Mouse (Mus musculus): ENCODE data around the gene Sspo.
A peak's percentile ranks its signal among the peaks of the same experiment; 100 is the strongest.
"Not testable (repeated sequence)": the region's sequence is repeated elsewhere in the genome, so short reads cannot be mapped to it uniquely, and the experiment has no call there.

Sspo gene

GRCm38 (mm10) chr6:48504241-48504854 is 56.3 kb downstream of the Sspo start:
- no peaks in the 10 kb centered on the region for H3K9me3 ChIP-seq (ENCODE audit: low read length)
- TF ChIP-seq POU5F1 (IDR thresholded peaks at IDR 0.05; ENCODE audit: borderline replicate concordance, low read length), result no peak
- TF ChIP-seq CTCF (conservative IDR thresholded peaks at IDR 0.05; ENCODE audit: low read length), result no peak
- TF ChIP-seq NANOG (IDR thresholded peaks at IDR 0.05; ENCODE audit: borderline replicate concordance, low read length), result no peak
- H3K4me3 ChIP-seq (replicated peaks; ENCODE audit: low read length), result peak overlapping the region; percentile 87
- H3K36me3 ChIP-seq (ENCODE audit: insufficient read depth, low read length), result peaks cover 13% of the 10 kb centered on the region
- H3K27me3 ChIP-seq (ENCODE audit: insufficient read depth, low read length), result no peaks in the 10 kb centered on the region
- peaks cover 42% of the 10 kb centered on the region for H3K4me1 ChIP-seq (replicated peaks; ENCODE audit: low read depth, low read length)

- Histone ChIP-seq H3K4me3 (replicated peaks; ENCODE audit: low read length) (no peak overlapping the region), H3K9me3 (ENCODE audit: low read length) (no peaks in the 10 kb centered on the region), H3K27me3 (ENCODE audit: insufficient read depth, low read length) (no peaks in the 10 kb centered on the region), H3K4me1 (replicated peaks; ENCODE audit: low read depth, low read length) (peaks cover 27% of the 10 kb centered on the region), H3K36me3 (ENCODE audit: insufficient read depth, low read length) (peaks cover 43% of the 10 kb centered on the region)
- no peak for TF ChIP-seq CTCF (conservative IDR thresholded peaks at IDR 0.05; ENCODE audit: low read length)
- TF ChIP-seq NANOG (IDR thresholded peaks at IDR 0.05; ENCODE audit: borderline replicate concordance, low read length), result no peak
- TF ChIP-seq POU5F1 (IDR thresholded peaks at IDR 0.05; ENCODE audit: borderline replicate concordance, low read length), result no peak
Observed at GRCm38 (mm10) chr6:48508087-48508486, 60.1 kb downstream of the Sspo start.

GRCm38 (mm10) chr6:48510426-48510825 is 62.4 kb downstream of the Sspo start:
- TF ChIP-seq CTCF (conservative IDR thresholded peaks at IDR 0.05; ENCODE audit: low read length) (no peak), POU5F1 (IDR thresholded peaks at IDR 0.05; ENCODE audit: borderline replicate concordance, low read length) (no peak)
- peaks cover 67% of the 10 kb centered on the region for H3K36me3 ChIP-seq (ENCODE audit: insufficient read depth, low read length)

GRCm38 (mm10) chr6:48511861-48512260 is 63.8 kb downstream of the Sspo start:
- TF ChIP-seq CTCF (conservative IDR thresholded peaks at IDR 0.05; ENCODE audit: low read length), result no peak
- no peak for TF ChIP-seq NANOG (IDR thresholded peaks at IDR 0.05; ENCODE audit: borderline replicate concordance, low read length)
- no peak for TF ChIP-seq POU5F1 (IDR thresholded peaks at IDR 0.05; ENCODE audit: borderline replicate concordance, low read length)
- no peak overlapping the region for H3K4me3 ChIP-seq (replicated peaks; ENCODE audit: low read length)
- H3K9me3 ChIP-seq (ENCODE audit: low read length), result no peaks in the 10 kb centered on the region
- no peaks in the 10 kb centered on the region for H3K27me3 ChIP-seq (ENCODE audit: insufficient read depth, low read length)
- H3K36me3 ChIP-seq (ENCODE audit: insufficient read depth, low read length), result peaks cover 81% of the 10 kb centered on the region
- H3K4me1 ChIP-seq (replicated peaks; ENCODE audit: low read depth, low read length), result peaks cover 11% of the 10 kb centered on the region

More at GRCm38 (mm10) chr6:48510426-48510825, 62.4 kb downstream of the Sspo start:
- Histone ChIP-seq H3K27me3 (ENCODE audit: insufficient read depth, low read length) (no peaks in the 10 kb centered on the region), H3K9me3 (ENCODE audit: low read length) (no peaks in the 10 kb centered on the region), H3K4me3 (replicated peaks; ENCODE audit: low read length) (no peak overlapping the region), H3K4me1 (replicated peaks; ENCODE audit: low read depth, low read length) (peaks cover 19% of the 10 kb centered on the region)

- Histone ChIP-seq H3K36me3 (ENCODE audit: insufficient read depth, low read length) (peaks cover 20% of the 10 kb centered on the region), H3K4me1 (replicated peaks; ENCODE audit: low read depth, low read length) (peaks cover 16% of the 10 kb centered on the region)
- not testable (repeated sequence) for H3K27me3 ChIP-seq (ENCODE audit: insufficient read depth, low read length); H3K9me3 ChIP-seq (ENCODE audit: low read length); H3K4me3 ChIP-seq (replicated peaks; ENCODE audit: low read length)
Observed at GRCm38 (mm10) chr6:48524882-48525281, 76.9 kb downstream of the Sspo start.

GRCm38 (mm10) chr6:48527901-48528300 is 79.9 kb downstream of the Sspo start:
- Histone ChIP-seq H3K9me3 (ENCODE audit: low read length) (no peaks in the 10 kb centered on the region), H3K4me1 (replicated peaks; ENCODE audit: low read depth, low read length) (peaks cover 23% of the 10 kb centered on the region), H3K27me3 (ENCODE audit: insufficient read depth, low read length) (peaks cover 5% of the 10 kb centered on the region), H3K4me3 (replicated peaks; ENCODE audit: low read length) (no peak overlapping the region), H3K36me3 (ENCODE audit: insufficient read depth, low read length) (peaks cover 47% of the 10 kb centered on the region)
- no peak for TF ChIP-seq POU5F1 (IDR thresholded peaks at IDR 0.05; ENCODE audit: borderline replicate concordance, low read length)
- TF ChIP-seq NANOG (IDR thresholded peaks at IDR 0.05; ENCODE audit: borderline replicate concordance, low read length), result no peak
- no peak for TF ChIP-seq CTCF (conservative IDR thresholded peaks at IDR 0.05; ENCODE audit: low read length)

GRCm38 (mm10) chr6:48529261-48529660 is 81.2 kb downstream of the Sspo start:
- H3K27me3 ChIP-seq (ENCODE audit: insufficient read depth, low read length), result peaks cover 8% of the 10 kb centered on the region
- no peaks in the 10 kb centered on the region for H3K9me3 ChIP-seq (ENCODE audit: low read length)
- no peak for TF ChIP-seq NANOG (IDR thresholded peaks at IDR 0.05; ENCODE audit: borderline replicate concordance, low read length)
- TF ChIP-seq CTCF (conservative IDR thresholded peaks at IDR 0.05; ENCODE audit: low read length), result no peak; the same call in 1 of the 2 replicates
- no peak for TF ChIP-seq POU5F1 (IDR thresholded peaks at IDR 0.05; ENCODE audit: borderline replicate concordance, low read length)
- peaks cover 23% of the 10 kb centered on the region for H3K4me1 ChIP-seq (replicated peaks; ENCODE audit: low read depth, low read length)
- peaks cover 48% of the 10 kb centered on the region for H3K36me3 ChIP-seq (ENCODE audit: insufficient read depth, low read length)
- H3K4me3 ChIP-seq (replicated peaks; ENCODE audit: low read length), result peak overlapping the region; percentile 23; the same call in 1 of the 2 replicates

- H3K36me3 ChIP-seq (ENCODE audit: insufficient read depth, low read length), result peaks cover 48% of the 10 kb centered on the region
Observed at GRCm38 (mm10) chr6:48529871-48530440, 81.9 kb downstream of the Sspo start.

GRCm38 (mm10) chr6:48530862-48531261 is 82.8 kb downstream of the Sspo start:
- no peak for TF ChIP-seq CTCF (conservative IDR thresholded peaks at IDR 0.05; ENCODE audit: low read length)
- no peak for TF ChIP-seq NANOG (IDR thresholded peaks at IDR 0.05; ENCODE audit: borderline replicate concordance, low read length)
- no peak for TF ChIP-seq POU5F1 (IDR thresholded peaks at IDR 0.05; ENCODE audit: borderline replicate concordance, low read length)
- Histone ChIP-seq H3K36me3 (ENCODE audit: insufficient read depth, low read length) (peaks cover 48% of the 10 kb centered on the region), H3K4me1 (replicated peaks; ENCODE audit: low read depth, low read length) (peaks cover 23% of the 10 kb centered on the region), H3K9me3 (ENCODE audit: low read length) (no peaks in the 10 kb centered on the region), H3K27me3 (ENCODE audit: insufficient read depth, low read length) (peaks cover 19% of the 10 kb centered on the region), H3K4me3 (replicated peaks; ENCODE audit: low read length) (no peak overlapping the region)

More at GRCm38 (mm10) chr6:48529871-48530440, 81.9 kb downstream of the Sspo start:
- Histone ChIP-seq H3K27me3 (ENCODE audit: insufficient read depth, low read length) (peaks cover 11% of the 10 kb centered on the region), H3K4me3 (replicated peaks; ENCODE audit: low read length) (peak overlapping the region; percentile 23; the same call in 1 of the 2 replicates), H3K9me3 (ENCODE audit: low read length) (no peaks in the 10 kb centered on the region), H3K4me1 (replicated peaks; ENCODE audit: low read depth, low read length) (peaks cover 23% of the 10 kb centered on the region)
- TF ChIP-seq CTCF (conservative IDR thresholded peaks at IDR 0.05; ENCODE audit: low read length), result no peak
- no peak for TF ChIP-seq POU5F1 (IDR thresholded peaks at IDR 0.05; ENCODE audit: borderline replicate concordance, low read length)
- no peak for TF ChIP-seq NANOG (IDR thresholded peaks at IDR 0.05; ENCODE audit: borderline replicate concordance, low read length)

All from E14TG2a.4 (cell line).